Mouse (Mus musculus): ENCODE measurements around the gene Olfr583.

Gene Olfr583

DNA sequence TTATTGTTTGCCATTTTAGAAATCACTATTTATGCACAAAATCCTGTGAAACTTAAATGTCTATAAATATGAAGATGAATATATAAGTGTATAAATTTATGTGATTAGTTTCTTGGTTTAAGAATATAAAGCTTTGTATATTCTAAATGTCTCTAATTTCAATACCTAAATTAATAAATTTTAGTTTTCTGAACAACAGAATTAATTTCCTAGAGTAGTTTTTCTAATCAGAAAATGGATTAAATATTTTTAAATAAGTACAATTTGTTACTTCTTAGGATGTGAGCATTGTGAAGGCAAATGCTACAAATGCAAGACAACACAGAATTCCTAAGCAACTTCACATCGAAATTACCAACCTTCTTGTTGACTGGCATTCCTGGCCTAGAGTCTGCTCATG is at the start of gene Olfr583:
Olfr583 (plus strand) TSS at position 301 of the 400 bp plus-strand sequence.
- no peak for DNase-seq

DNA sequence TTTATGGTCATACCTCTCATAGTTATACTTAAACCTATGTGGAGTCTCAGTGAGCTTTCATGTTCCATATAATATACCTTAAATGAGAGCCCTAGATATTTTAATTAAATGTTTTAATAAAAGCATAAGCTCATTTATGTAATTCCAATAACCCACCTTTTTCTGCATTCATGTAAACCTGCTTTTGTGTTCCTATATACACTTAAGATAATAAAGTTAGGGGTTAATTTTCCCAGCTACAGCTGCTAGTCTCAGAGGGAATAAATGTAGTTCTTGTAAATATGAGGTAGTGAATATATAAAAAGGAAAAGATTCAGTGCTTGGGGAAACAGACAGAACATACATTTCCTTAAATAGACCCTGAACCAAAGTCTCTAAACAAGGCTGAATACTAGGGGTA is 13.4 kb upstream of the Olfr583 start, which contains the start of gene Olfr582:
Olfr582 (plus strand) TSS at position 301 of the 400 bp plus-strand sequence.
- no peak for DNase-seq

DNA sequence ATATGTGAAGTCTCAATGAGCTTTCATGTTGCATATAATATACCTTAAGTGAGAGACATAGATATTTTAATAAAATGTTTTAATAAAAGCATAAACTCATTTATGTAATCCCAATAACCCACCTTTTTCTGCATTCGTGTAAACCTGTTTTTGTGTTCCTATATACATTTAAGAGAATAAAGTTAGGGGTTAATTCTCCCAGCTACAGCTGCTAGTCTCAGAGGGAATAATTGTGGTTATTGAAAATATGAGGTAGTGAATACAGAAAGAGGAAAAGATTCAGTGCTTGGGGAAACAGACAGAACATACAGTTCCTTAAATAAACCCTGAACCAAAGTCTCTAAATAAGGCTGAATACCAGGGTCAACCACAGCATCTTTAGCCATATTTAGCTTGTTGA is 30.5 kb downstream of the Olfr583 start, which contains the start of gene Olfr584:
Olfr584 (plus strand) TSS at position 301 of the 400 bp plus-strand sequence.
- no peak for DNase-seq

DNA sequence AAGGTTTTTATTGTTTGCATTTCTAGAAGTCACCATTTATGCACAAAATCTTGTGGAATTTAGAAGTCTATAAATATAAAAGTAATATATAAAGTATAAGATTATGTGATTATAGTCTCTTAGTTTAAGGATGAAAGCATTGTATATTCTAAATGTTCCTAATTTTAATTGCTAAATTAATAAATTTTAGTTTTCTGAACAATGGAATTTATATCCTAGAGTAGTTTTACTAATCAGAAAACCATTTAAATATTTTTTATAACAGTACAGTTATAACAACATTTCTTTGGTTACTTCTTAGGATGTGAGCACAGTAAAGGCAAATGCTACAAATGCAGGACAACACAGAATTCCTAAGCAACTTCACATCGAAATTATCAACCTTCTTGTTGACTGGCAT is 46.3 kb downstream of the Olfr583 start, which contains the start of gene Olfr585:
Olfr585 (plus strand) TSS at position 301 of the 400 bp plus-strand sequence.
- DNase-seq: no peak
